8 mouse cellular contexts compared by ENCODE assay signal in the genomic region with DNA sequence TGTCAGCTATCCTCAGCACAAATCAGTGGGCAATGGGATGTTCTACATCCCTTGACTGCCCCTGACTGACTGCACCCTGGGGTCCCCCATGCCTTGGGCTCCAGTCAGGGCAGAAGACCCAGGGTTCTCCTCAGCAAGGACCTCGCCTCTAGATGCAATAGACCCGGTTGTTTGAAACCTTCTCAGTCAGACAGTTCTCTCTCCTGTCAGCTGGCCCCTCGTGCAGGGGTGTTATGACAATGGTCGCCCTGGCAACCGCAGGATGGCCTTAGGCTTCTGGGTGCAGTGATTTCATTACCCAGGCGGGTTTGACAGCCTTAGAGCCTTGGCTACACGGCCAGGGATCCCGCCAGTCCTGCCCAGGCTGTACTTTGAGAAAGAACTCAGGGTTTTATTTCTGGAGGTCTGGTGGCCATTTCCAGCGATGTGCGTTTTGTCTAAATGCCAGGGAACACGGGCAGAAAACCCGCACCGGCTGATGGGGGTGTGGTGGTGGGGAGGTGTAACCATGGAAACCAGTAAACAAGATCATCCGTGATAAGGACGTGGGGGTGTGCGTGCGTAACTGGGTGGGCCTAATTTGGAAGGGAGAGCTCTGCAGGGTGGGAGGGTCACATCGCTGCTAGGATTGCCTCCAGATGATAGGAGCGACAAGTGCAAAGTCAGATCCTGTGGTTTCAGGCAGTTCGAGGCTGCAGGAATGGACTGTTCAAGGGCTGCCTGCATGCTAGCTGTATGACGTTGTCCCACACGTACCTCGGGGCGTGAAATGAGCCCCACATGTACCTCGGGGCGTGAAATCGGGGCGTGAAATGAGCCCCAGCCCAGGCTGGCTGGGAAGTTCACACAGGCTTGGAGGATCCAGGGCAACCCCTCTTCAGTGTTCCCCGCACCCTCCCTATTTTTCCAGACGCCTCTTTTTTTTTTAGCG.
DNase-seq lines count a peak whose midpoint lies in the region; ATAC-seq and TF ChIP-seq lines count a peak whose summit lies in the region.

No protein-coding gene starts in this region.

- ATAC-seq in lung, embryonic 14.5 days (ENCODE audit: insufficient read depth) = peak; percentile 54; the same call in 1 of the 2 replicates
- peak; percentile 76 for ATAC-seq in embryonic facial prominence, embryonic 12.5 days (ENCODE audit: insufficient number of reproducible peaks, insufficient read depth, low FRiP score, low TSS enrichment)
- peak; percentile 44; the same call in 1 of the 2 replicates for ATAC-seq in intestine, embryonic 14.5 days (replicated peaks; ENCODE audit: low FRiP score, low TSS enrichment, low read depth)
- ATAC-seq in midbrain, embryonic 11.5 days (ENCODE audit: low FRiP score) = peak; percentile 91
- ATAC-seq in erythroid progenitor cell, adult 5-6 weeks (replicated peaks; ENCODE audit: low FRiP score, poor library complexity, severe bottlenecking) = no peak

- no peak overlapping the region for H3K27ac ChIP-seq in lung, embryonic 14.5 days (ENCODE audit: low read depth)
- no peak overlapping the region for H3K27ac ChIP-seq in embryonic facial prominence, embryonic 12.5 days
- H3K27ac ChIP-seq in intestine, embryonic 14.5 days (ENCODE audit: low read depth) = no peak overlapping the region
- H3K27ac ChIP-seq in midbrain, embryonic 11.5 days (ENCODE audit: low read depth, low read length) = peak overlapping the region; percentile 35; the same call in 1 of the 2 replicates

- peak; percentile 35 for DNase-seq in lung, embryonic 14.5 days
- no peak for DNase-seq in lung, postnatal 14 days
- DNase-seq in intestine, embryonic 14.5 days (ENCODE audit: low spot score) = no peak
- DNase-seq in midbrain, embryonic 11.5 days (ENCODE audit: low spot score, missing footprints) = peak; percentile 94
- no peak for DNase-seq in spleen, postnatal 36 days (ENCODE audit: low spot score in 2 of 2)
- no peak for DNase-seq in cerebellum, postnatal 36 days

- H3K9ac ChIP-seq in lung, embryonic 14.5 days = peak overlapping the region; percentile 13; the same call in 1 of the 2 replicates
- H3K9ac ChIP-seq in embryonic facial prominence, embryonic 12.5 days = 0 out of 2 replicates have a peak overlapping the region, but pooled peaks have one; percentile 19
- H3K9ac ChIP-seq in intestine, embryonic 14.5 days (ENCODE audit: low read length) = 0 out of 2 replicates have a peak overlapping the region, but pooled peaks have one; percentile 13
- H3K9ac ChIP-seq in midbrain, embryonic 11.5 days (ENCODE audit: low read length) = peak overlapping the region; percentile 36

- H3K4me1 ChIP-seq in lung, embryonic 14.5 days (ENCODE audit: insufficient read depth) = no peaks in the 10 kb centered on the region
- H3K4me1 ChIP-seq in embryonic facial prominence, embryonic 12.5 days = peaks cover 10% of the 10 kb centered on the region
- peaks cover 3% of the 10 kb centered on the region; the same call in 1 of the 2 replicates for H3K4me1 ChIP-seq in intestine, embryonic 14.5 days (replicated peaks; ENCODE audit: control insufficient read depth, insufficient read depth, low read length)
- peaks cover 15% of the 10 kb centered on the region for H3K4me1 ChIP-seq in midbrain, embryonic 11.5 days (ENCODE audit: control insufficient read depth, insufficient read depth, low read length)

- no peaks in the 10 kb centered on the region for H3K36me3 ChIP-seq in lung, embryonic 14.5 days (ENCODE audit: insufficient read depth)
- no peaks in the 10 kb centered on the region for H3K36me3 ChIP-seq in embryonic facial prominence, embryonic 12.5 days
- no peaks in the 10 kb centered on the region for H3K36me3 ChIP-seq in intestine, embryonic 14.5 days (ENCODE audit: control insufficient read depth, insufficient read depth, low read length)
- no peaks in the 10 kb centered on the region for H3K36me3 ChIP-seq in midbrain, embryonic 11.5 days (ENCODE audit: control insufficient read depth, insufficient read depth, low read length)

- TF ChIP-seq CTCF in lung, embryonic 14.5 days (IDR thresholded peaks at IDR 0.05; ENCODE audit: low read depth) = no peak

- no peaks in the 10 kb centered on the region for H3K9me3 ChIP-seq in lung, embryonic 14.5 days (ENCODE audit: low read depth, low read length)
- H3K9me3 ChIP-seq in embryonic facial prominence, embryonic 12.5 days = no peaks in the 10 kb centered on the region
- no peaks in the 10 kb centered on the region for H3K9me3 ChIP-seq in intestine, embryonic 14.5 days (ENCODE audit: control insufficient read depth, low read length)
- no peaks in the 10 kb centered on the region for H3K9me3 ChIP-seq in midbrain, embryonic 11.5 days (ENCODE audit: control insufficient read depth, low read length)

- 0 out of 2 replicates have a peak overlapping the region, but pooled peaks have one; percentile 10 for H3K4me2 ChIP-seq in lung, embryonic 14.5 days
- peak overlapping the region; percentile 39 for H3K4me2 ChIP-seq in embryonic facial prominence, embryonic 12.5 days (replicated peaks)
- peak overlapping the region; percentile 22; the same call in 1 of the 2 replicates for H3K4me2 ChIP-seq in intestine, embryonic 14.5 days (ENCODE audit: low read length)
- H3K4me2 ChIP-seq in midbrain, embryonic 11.5 days = peak overlapping the region; percentile 53

- WGBS in lung, embryonic 14.5 days = 22% methylated on average over 31 of the region's 31 CpGs
- 20% methylated on average over 31 of the region's 31 CpGs for WGBS in embryonic facial prominence, embryonic 12.5 days
- 27% methylated on average over 31 of the region's 31 CpGs for WGBS in intestine, embryonic 14.5 days
- WGBS in midbrain, embryonic 11.5 days = 18% methylated on average over 31 of the region's 31 CpGs

- no peaks in the 10 kb centered on the region for H3K27me3 ChIP-seq in lung, embryonic 14.5 days (ENCODE audit: insufficient read depth, low read length)
- no peaks in the 10 kb centered on the region for H3K27me3 ChIP-seq in embryonic facial prominence, embryonic 12.5 days
- H3K27me3 ChIP-seq in intestine, embryonic 14.5 days (replicated peaks; ENCODE audit: control insufficient read depth, insufficient read depth, low read length) = no peaks in the 10 kb centered on the region
- H3K27me3 ChIP-seq in midbrain, embryonic 11.5 days (ENCODE audit: control insufficient read depth, insufficient read depth, low read length) = no peaks in the 10 kb centered on the region

- no peak overlapping the region for H3K4me3 ChIP-seq in lung, embryonic 14.5 days (ENCODE audit: low read depth, low read length)
- peak overlapping the region; percentile 12; the same call in 1 of the 2 replicates for H3K4me3 ChIP-seq in embryonic facial prominence, embryonic 12.5 days
- no peak overlapping the region for H3K4me3 ChIP-seq in intestine, embryonic 14.5 days (ENCODE audit: low read depth, low read length)
- H3K4me3 ChIP-seq in midbrain, embryonic 11.5 days (ENCODE audit: low read depth, low read length) = peak overlapping the region; percentile 13

Comparison
In these comparisons a context has a peak if more than half of its experiments do, and no peak if none do; other contexts are left out.
1. DNase-seq: peak in lung, embryonic 14.5 days (single experiment) and midbrain, embryonic 11.5 days (single experiment); none in lung, postnatal 14 days (single experiment), intestine, embryonic 14.5 days (single experiment), spleen, postnatal 36 days (0 of 2) and cerebellum, postnatal 36 days (0 of 2).
2. H3K4me3 ChIP-seq: peak in embryonic facial prominence, embryonic 12.5 days (single experiment) and midbrain, embryonic 11.5 days (single experiment); none in lung, embryonic 14.5 days (single experiment) and intestine, embryonic 14.5 days (single experiment).
3. Peak in every context shown above with its lines, with median percentiles within 50 percentile points of each other: H3K4me2 ChIP-seq and H3K9ac ChIP-seq.